Mouse (Mus musculus) stomach, adult 2 months (tissue): ENCODE data around the gene Yipf7. TPM values are rescaled to one million over a fixed set of nuclear protein-coding genes. Genes with fewer than 3 reads are reported as not detected.

Experiments
- polyA plus RNA-seq: library from polyadenylated mRNA; depleted of rRNA; stranded (reverse); fragments of >200 nt; gene quantifications from 2 replicates; pipeline ENCODE4 v1.2.3, GENCODE M21; 2012; rRNA removed

The Yipf7 gene
- 0.63 and 0.64 TPM in 2 replicates for polyA plus RNA-seq

DNA sequence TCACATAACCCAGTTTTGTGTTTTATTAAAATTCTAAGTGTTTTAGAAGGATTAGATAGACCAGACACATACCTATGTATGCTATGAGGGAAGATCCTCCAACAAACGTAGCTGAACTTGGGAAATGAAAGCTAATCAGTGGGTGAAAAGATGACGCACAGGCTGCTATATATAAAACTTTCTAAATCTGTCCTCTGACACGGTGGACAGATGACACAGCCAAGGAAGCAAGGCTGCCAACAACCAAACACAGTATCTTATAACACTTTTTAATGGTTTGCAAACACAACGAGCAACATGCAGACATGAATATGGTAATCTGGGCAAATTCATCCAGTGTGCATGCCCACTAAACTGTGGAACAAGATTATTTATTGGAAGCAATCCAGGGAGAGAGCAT, at the start of gene Yipf7:
Gene Yipf7, minus strand, starts transcription at position 160 of the 400 bp plus-strand sequence.

DNA sequence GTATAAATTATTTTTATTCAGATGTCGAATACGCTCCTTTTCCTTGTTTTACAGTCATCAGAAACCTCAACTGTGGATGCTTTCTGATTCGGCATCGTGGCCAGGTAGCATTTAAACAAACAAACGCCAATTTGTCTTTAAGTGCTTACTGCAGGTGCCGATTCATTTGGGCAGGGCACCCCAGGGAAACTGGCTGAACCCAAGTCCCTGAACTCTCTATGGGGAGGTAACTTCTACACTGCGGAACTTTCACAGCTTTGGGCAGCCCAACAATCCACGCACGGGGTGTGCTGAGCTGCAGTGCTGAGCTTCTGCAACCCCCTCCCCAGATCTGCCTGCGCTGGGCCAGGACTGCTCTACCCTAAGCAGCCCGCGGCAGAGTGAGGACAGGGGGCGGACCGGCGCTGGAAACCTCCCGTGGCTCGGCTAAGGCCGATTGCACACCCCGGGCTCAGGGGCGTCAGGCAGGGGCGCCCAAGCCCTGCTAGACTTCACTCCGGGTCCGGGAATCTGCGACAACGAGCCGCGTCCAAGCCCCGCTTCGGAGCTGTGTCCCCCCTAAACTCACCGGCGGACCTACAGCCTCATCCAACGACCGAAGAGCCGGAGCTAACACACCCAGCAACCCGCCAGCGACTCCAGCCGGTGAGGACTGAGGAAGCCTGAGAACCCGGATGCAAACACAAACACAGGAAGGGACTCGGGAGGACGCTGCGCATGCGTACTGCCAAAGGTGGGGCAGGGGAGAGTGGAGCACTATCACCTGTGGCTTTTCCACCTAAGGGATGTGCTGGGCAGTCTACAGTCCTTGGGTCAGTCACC, 49.4 kb upstream of the Yipf7 start, which contains the start of gene Gnpda2:
Gene Gnpda2, minus strand, starts transcription at position 701 of the 822 bp plus-strand sequence.

DNA sequence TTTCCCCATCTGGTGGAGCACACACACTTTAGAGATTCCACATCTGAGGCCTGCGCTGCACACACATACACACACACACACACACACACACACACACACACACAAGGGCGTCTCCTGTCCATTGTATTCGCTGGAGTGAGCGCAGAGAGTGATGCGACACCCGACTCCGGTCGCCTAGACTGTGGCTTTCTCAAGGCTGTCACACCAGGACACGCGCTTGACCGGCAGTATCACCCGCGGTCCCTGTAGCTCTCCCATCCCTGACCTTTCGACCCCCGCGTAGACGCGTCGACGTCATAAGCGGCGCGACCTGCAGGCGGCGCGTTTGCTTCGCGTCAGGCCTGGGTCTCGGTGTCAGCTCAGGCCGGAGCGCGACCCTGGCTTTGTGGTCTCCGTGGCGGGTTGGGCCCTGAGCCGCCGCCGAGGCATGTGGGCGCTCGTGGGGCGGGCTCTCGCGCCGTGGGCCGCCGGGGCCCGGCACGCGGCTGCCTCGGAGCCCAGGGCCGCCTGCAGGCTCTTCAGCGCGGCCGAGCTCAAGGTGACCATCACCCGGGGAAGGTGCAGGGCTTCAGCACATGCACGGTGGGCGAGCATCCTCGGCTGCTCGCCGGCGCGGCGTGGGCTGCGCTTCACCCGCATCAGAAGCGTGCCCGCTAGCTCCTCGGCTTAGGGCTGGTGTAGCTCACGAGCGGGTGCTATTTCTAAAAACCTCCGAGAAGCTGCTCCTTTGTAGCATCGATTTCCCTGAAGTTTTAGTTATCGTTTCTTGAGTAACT, 14.4 kb upstream of the Yipf7 start, which contains the start of gene Guf1:
Gene Guf1, plus strand, starts transcription at position 296 of the 776 bp plus-strand sequence.

Other genes starting within 250 kb of the Yipf7 start
- 0.48 and 0.71 TPM in 2 replicates for gene Kctd8, start 201.0 kb downstream of the Yipf7 start, polyA plus RNA-seq
- 3.1 and 3.7 TPM in 2 replicates for gene Guf1, start 14.3 kb upstream of the Yipf7 start, polyA plus RNA-seq
- 2.1 and 2.3 TPM in 2 replicates for gene Gnpda2, start 49.7 kb upstream of the Yipf7 start, polyA plus RNA-seq